Mouse (Mus musculus) layer of hippocampus, adult 8-10 months (tissue): ENCODE measurements around the gene Tmem231. TPM values are rescaled to one million over a fixed set of nuclear protein-coding genes. Genes with fewer than 3 reads are reported as not detected.

Experiments used
- DNase-seq, 2 experiments: peaks; one replicate each; pipeline ENCODE4 v3.0.0; 2022; ENCODE audit warnings: low spot score in 2 of 2
- total RNA-seq, 4 experiments: library from RNA; stranded (reverse); gene quantifications; 2 replicates each; pipeline ENCODE4 v1.2.4; 2022

Gene Tmem231
- total RNA-seq, 4 experiments from 2014 or later, result 11.2 to 13.8 (median 12.7) TPM

GRCm38 (mm10) chr8:111909621-111910450, 23.8 kb downstream of the Tmem231 start, which contains the start of gene Chst5:
TSS of gene Chst5 (minus strand) at chr8:111910447.
- DNase-seq, result no peak

GRCm38 (mm10) chr8:111905500-111906121, 28.1 kb downstream of the Tmem231 start:
- DNase-seq, result no peak

DNA sequence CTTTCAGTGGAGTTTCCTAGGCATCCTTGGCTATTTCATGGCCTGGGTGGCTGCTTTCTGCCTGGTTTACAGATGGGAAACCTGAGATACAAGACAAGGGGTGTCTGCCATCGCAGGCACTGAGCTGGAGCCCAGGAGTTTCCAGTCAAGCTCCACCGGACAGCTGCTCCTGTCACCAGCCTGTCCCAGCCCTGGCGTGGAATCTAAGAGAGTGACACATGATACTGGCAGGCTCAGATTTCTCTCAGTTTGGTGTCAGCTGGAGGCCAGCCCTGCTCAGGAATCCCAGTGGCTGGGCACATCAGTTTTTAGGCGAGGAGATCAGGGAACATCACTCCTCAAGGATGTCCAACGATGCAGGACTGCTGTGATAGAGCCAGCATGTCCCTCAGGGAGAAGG, 31.6 kb downstream of the Tmem231 start:
- no peak for DNase-seq

- no peak for DNase-seq
These were observed 35.1 kb downstream of the Tmem231 start for GRCm38 (mm10) chr8:111898586-111898985.

DNA sequence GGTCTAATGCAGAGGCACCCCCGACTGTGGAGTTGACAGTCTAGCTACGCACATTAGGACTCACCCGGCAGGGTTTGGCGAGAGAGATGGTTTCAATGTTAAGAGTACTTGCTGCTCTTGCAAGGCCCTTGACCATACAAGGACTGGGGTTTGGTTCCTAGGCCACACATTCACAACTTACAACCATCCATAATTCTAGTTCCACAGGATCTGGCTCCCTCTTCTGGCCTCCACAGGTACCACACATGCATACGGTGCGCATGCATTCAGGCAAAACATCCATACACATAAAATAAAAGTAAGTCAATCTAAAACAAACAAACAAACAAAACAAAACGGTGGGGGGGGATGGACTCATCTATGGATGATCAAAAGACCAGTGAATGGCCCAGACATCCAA, 38.7 kb downstream of the Tmem231 start:
- DNase-seq, result no peak

DNA sequence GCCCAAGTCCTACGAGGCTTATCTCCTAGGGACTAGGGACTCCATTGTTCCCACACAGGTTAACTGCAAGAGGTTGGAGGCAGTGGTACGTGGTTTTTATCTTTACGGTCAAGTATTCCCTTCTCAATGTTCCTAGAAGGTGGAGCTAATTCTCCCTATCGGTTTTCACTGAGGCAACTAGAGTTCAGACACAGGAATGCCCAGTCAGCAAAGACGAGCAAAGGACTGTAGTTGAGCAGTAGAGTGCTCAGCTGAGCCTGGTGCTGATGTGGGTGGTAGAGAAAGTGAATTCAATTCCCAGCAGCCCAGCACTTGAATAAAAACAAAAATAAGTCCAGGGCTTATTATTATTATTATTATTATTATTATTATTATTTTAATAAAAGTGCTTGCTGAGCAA, 41.1 kb downstream of the Tmem231 start:
- no peak for DNase-seq

- no peak for DNase-seq
These were observed 41.7 kb downstream of the Tmem231 start for GRCm38 (mm10) chr8:111891983-111892382.

GRCm38 (mm10) chr8:111890911-111891303, 42.8 kb downstream of the Tmem231 start:
- no peak for DNase-seq

- no peak for DNase-seq
These were observed 43.5 kb downstream of the Tmem231 start for GRCm38 (mm10) chr8:111889931-111890910.

- no peak for DNase-seq
These were observed 45.5 kb downstream of the Tmem231 start for GRCm38 (mm10) chr8:111888091-111888650.

DNA sequence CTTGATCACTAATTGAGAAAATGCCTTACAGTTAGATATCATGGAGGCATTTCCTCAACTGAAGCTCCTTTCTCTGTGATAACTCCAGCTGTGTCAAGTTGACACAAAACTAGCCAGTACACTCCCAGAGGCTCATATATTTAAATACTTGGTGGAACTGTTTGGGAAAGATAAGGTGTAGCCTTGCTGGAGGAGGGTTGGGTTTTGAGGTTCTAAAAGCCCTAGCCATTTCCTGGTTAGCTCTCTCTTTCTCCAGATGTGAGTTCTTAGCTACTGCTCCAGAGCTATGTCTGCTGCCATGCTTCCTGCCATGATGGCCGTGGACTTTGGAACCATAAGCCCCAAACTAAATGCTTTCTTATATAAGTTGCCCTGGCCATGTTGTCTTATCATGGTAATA, 46.2 kb downstream of the Tmem231 start:
- DNase-seq, result no peak

DNA sequence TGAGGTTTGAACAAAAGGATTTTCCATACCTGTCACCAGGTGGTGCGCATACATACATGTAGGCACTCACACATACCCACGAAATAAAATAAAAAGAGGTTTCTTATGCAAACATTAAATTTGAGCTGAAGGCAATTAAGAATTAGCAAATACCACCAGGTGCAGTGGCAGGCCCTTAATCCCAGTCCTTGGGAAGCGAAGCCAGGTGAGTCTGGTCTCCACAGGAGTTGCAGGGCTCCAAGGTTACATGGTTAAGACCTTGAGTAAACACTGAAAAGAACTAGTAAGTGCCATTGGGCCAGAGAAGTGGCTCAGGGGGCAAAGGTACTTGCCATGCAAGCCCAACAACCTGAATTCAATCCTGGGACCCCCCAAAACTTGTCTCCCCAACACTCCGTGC, 50.1 kb downstream of the Tmem231 start:
- no peak for DNase-seq

DNA sequence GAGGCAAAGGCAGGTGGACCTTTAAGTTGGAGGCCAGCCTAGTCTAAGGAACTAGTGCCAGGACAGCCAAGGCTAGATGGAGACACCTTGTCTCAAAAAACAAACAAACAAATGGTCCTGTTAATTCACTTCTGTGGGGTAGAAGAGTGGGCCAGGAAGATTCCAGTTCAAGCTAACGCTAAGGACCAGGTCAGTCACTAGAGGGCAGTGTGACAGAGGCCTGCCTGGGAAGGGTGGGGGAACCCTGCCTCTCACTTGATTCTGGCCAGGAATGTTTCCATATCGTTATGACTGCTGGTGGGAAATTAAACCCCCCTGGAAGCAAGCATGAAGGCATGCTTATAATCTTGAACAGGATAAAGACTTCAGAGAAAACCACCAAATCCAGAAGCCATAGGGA, 52.1 kb downstream of the Tmem231 start:
- DNase-seq, result peak in 1 of 2 experiments; percentile 16

- DNase-seq, result no peak
These were observed 56.0 kb downstream of the Tmem231 start for GRCm38 (mm10) chr8:111877711-111878110.

DNA sequence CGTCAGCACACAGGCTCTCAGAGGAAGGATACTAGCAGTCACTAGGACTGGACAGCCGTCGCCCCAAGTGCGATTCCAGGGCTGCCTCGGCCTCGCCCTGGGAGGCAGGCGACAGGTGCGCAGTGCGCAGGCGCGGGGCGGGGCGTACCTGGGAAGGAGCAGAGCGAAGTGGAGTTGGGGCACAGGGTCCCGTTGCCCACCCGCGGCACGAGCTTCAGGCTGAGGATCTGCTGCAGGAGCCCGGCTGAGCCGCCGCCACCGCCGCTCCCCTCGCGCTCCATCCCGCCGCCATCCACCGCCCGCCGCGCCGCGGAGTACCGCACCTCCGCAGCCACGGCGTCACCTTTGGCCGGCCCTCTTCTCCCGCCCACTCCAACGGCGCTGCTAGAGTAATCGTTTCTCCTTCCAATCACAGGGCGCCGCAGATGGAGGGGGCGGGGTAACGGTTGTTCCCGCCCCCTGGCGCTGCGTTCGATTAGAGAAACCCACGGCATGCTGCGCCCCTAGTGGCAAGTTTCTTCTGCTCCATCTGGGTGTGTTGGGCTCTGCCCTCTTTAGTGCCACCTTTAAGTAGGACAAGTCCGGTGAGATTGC, 57.2 kb downstream of the Tmem231 start, which contains the start of gene Tmem170:
TSS of gene Tmem170 (minus strand) at position 396 of the 594 bp plus-strand sequence.
- DNase-seq, result peak; percentile 97 to 99

DNA sequence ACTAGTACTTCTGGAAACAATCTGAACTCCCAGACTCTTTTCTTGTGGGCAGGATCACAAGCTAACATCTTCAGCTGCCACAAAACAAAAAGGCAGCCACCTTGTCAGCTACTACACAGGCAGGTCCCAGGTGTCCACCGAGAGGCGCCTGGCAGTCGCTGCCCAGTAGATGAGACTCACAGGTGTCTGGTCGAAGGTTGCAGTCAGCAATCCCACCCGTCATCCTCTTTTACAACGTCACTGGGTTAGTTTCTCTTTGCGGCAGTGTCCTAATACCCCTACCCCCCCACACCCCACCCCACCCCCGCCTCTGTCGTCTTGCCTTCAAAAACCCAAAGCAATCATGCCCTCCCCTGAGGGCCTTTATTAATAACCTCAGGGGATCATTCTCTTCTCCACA, 57.9 kb downstream of the Tmem231 start:
- DNase-seq, result no peak

DNA sequence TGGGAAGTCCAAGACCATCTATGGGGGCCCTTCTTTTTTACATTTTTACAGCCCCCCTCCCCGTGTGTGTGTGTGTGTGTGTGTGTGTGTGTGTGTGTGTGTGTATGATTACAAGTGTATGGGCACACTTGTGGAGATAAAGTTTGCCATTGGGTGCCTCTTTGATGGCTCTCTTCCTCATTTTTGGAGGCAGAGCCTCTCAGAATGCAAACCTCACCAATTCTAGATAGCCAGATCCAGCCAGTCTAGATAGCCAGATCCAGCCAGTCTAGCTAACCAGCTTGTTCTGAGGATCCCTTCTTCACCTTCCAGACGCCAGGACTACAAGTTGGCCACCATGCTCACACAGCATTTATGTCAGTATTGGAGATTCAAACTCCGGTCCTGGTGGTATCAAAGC, 62.4 kb downstream of the Tmem231 start:
- DNase-seq, result no peak

GRCm38 (mm10) chr8:111870379-111870778, 63.3 kb downstream of the Tmem231 start:
- no peak for DNase-seq

DNA sequence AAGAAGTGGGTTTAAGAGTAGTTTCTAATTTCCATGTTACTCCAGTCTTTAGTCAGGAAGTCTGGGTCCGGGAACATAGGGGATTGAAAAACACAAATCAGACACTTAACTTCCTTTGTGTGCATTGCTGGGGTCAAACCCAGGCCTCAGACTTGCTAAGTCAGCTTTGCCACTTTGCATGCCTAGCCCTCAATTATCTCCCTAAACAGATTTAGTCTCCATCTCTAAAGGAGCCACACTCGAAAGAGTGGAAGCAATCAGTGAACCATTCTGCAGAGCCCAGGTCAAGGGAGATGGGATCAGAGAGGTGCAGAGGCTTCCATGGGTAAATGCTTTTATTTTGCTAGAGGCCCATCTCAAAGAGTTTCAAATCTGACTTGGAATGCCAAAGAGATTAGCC, 65.0 kb downstream of the Tmem231 start:
- no peak for DNase-seq

- no peak for DNase-seq
These were observed 67.8 kb downstream of the Tmem231 start for GRCm38 (mm10) chr8:111865857-111866256.
